Mouse (Mus musculus) myocyte (in vitro differentiated cells): ENCODE measurements around the gene Celf2. TPM values are rescaled to one million over a fixed set of nuclear protein-coding genes. Genes with fewer than 3 reads are reported as not detected.
A peak's percentile ranks its signal among the peaks of the same experiment; 100 is the strongest.

Source experiments
- H3K27me3 ChIP-seq: one replicate; pipeline ENCODE4 v1.6.1; 2011; ENCODE audit not compliant: control insufficient read depth, insufficient read depth, insufficient read length
- H3K36me3 ChIP-seq: one replicate; pipeline ENCODE4 v1.6.1; 2011; ENCODE audit not compliant: control insufficient read depth, insufficient read depth
- H3K4me2 ChIP-seq: one replicate; pipeline ENCODE4 v1.6.1; 2011; ENCODE audit warnings: low read depth, control low read depth
- H3K4me3 ChIP-seq: one replicate; pipeline ENCODE4 v1.5.1; 2011; ENCODE audit warnings: mild to moderate bottlenecking, control low read depth, moderate library complexity
- H3K79me2 ChIP-seq: one replicate; pipeline ENCODE4 v1.6.1; 2011; ENCODE audit not compliant: control insufficient read depth, insufficient read depth
- H3ac ChIP-seq: one replicate; pipeline ENCODE4 v1.6.1; 2011; ENCODE audit not compliant: control insufficient read depth, insufficient read length
- CEBPB ChIP-seq: IDR thresholded peaks from 2 replicates; pipeline ENCODE4 v1.6.1; 2011; ENCODE audit warnings: mild to moderate bottlenecking, moderate library complexity; ENCODE audit not compliant: poor library complexity, insufficient read depth, severe bottlenecking
- E2F4 ChIP-seq: IDR thresholded peaks from one replicate; pipeline ENCODE4 v1.6.1; 2011; ENCODE audit warnings: mild to moderate bottlenecking, control low read depth, moderate library complexity; ENCODE audit not compliant: insufficient read depth
- MAX ChIP-seq: IDR thresholded peaks from one replicate; pipeline ENCODE4 v1.6.1; 2011; ENCODE audit warnings: low read depth, mild to moderate bottlenecking, control low read depth
- MYOD1 ChIP-seq, 3 experiments: IDR thresholded peaks; one replicate each; pipeline ENCODE4 v1.6.1; 2011; ENCODE audit warnings: control low read depth in 2 of 3, low read depth in 2 of 3, mild to moderate bottlenecking in 2 of 3, moderate library complexity in 1 of 3; ENCODE audit not compliant: insufficient read length in 2 of 3, control insufficient read depth in 1 of 3
- MYOG ChIP-seq, 3 experiments: IDR thresholded peaks; one replicate each; pipeline ENCODE4 v1.6.1; 2011; ENCODE audit warnings: control low read depth in 2 of 3, low read depth in 2 of 3, mild to moderate bottlenecking in 2 of 3; ENCODE audit not compliant: insufficient read length in 2 of 3, control insufficient read depth in 1 of 3, insufficient read depth in 1 of 3
- POLR2A ChIP-seq: IDR thresholded peaks from one replicate; pipeline ENCODE4 v1.6.1; 2011; ENCODE audit warnings: low read depth, mild to moderate bottlenecking, control low read depth, moderate library complexity; ENCODE audit not compliant: insufficient read length
- POLR2AphosphoS2 ChIP-seq: IDR thresholded peaks from one replicate; pipeline ENCODE4 v1.6.1; 2011; ENCODE audit warnings: low read depth, control low read depth; ENCODE audit not compliant: insufficient read length
- REST ChIP-seq: IDR thresholded peaks from one replicate; pipeline ENCODE4 v1.6.1; 2011; ENCODE audit warnings: mild to moderate bottlenecking, control low read depth, moderate library complexity; ENCODE audit not compliant: insufficient read depth, insufficient read length
- SRF ChIP-seq: IDR thresholded peaks from one replicate; pipeline ENCODE4 v1.6.1; 2011; ENCODE audit warnings: low read depth; ENCODE audit not compliant: control insufficient read depth, insufficient read length
- TCF12 ChIP-seq: IDR thresholded peaks from one replicate; pipeline ENCODE4 v1.6.1; 2011; ENCODE audit warnings: mild to moderate bottlenecking, control low read depth; ENCODE audit not compliant: poor library complexity, insufficient read depth, severe bottlenecking
- TCF3 ChIP-seq: IDR thresholded peaks from one replicate; pipeline ENCODE4 v1.6.1; 2011; ENCODE audit warnings: low read depth, control low read depth; ENCODE audit not compliant: insufficient read length
- USF1 ChIP-seq: IDR thresholded peaks from one replicate; pipeline ENCODE4 v1.6.1; 2011; ENCODE audit warnings: low read depth, mild to moderate bottlenecking, control low read depth, moderate library complexity
- polyA plus RNA-seq: library from polyadenylated mRNA; unstranded; fragments of >200 nt; fragmentation: generic; extraction: Trizol; gene quantifications from one replicate; pipeline ENCODE4 v1.2.1, GENCODE M21; 2012; ENCODE audit warnings: missing spikeins

Gene Celf2
- polyA plus RNA-seq, 1 experiment: 30.1 TPM

GRCm38 (mm10) chr2:7115801-7116200 is 393.6 kb downstream of the Celf2 start:
- Histone ChIP-seq H3K36me3 (no peaks in the 10 kb centered on the region), H3K79me2 (no peaks in the 10 kb centered on the region), H3K27me3 (no peaks in the 10 kb centered on the region), H3ac (no peak overlapping the region), H3K4me2 (peak overlapping the region; percentile 58), H3K4me3 (no peak overlapping the region)
- TF ChIP-seq TCF3 (no peak), REST (no peak), E2F4 (no peak), TCF12 (no peak), MAX (no peak), MYOD1 (IDR thresholded peaks at IDR 0.05; ENCODE audit: control insufficient read depth in 1 of 3, insufficient read length in 2 of 3, low read depth in 2 of 3) (peak in 1 of 3 experiments; percentile 10)

GRCm38 (mm10) chr2:7115161-7115560 is 394.2 kb downstream of the Celf2 start:
- Histone ChIP-seq H3K4me2 (peak overlapping the region; percentile 58), H3K27me3 (no peaks in the 10 kb centered on the region), H3K4me3 (no peak overlapping the region), H3K79me2 (no peaks in the 10 kb centered on the region), H3K36me3 (no peaks in the 10 kb centered on the region), H3ac (no peak overlapping the region)
- no peak for TF ChIP-seq POLR2A
- TF ChIP-seq TCF3: no peak
- TF ChIP-seq E2F4: no peak
- no peak for TF ChIP-seq REST
- TF ChIP-seq POLR2AphosphoS2: no peak
- TF ChIP-seq TCF12: no peak
- TF ChIP-seq SRF: no peak
- TF ChIP-seq CEBPB: peak; percentile 65; the same call in 1 of the 2 replicates
- peak in 1 of 3 experiments; percentile 23 for TF ChIP-seq MYOG (IDR thresholded peaks at IDR 0.05; ENCODE audit: control insufficient read depth in 1 of 3, insufficient read depth in 1 of 3, insufficient read length in 2 of 3, low read depth in 2 of 3)
- TF ChIP-seq MAX: no peak
- TF ChIP-seq USF1: no peak
- peak in 2 of 3 experiments; percentile 55 to 77 for TF ChIP-seq MYOD1 (IDR thresholded peaks at IDR 0.05; ENCODE audit: control insufficient read depth in 1 of 3, insufficient read length in 2 of 3, low read depth in 2 of 3)

GRCm38 (mm10) chr2:7113738-7114137 is 395.6 kb downstream of the Celf2 start:
- Histone ChIP-seq H3K79me2 (no peaks in the 10 kb centered on the region), H3K4me2 (no peak overlapping the region), H3ac (no peak overlapping the region), H3K27me3 (no peaks in the 10 kb centered on the region), H3K4me3 (no peak overlapping the region), H3K36me3 (no peaks in the 10 kb centered on the region)
- TF ChIP-seq USF1: no peak
- TF ChIP-seq MAX: no peak
- TF ChIP-seq POLR2A: no peak
- no peak for TF ChIP-seq REST
- no peak for TF ChIP-seq CEBPB
- no peak for TF ChIP-seq POLR2AphosphoS2
- TF ChIP-seq E2F4: no peak
- TF ChIP-seq SRF: no peak
- no peak for TF ChIP-seq TCF12
- no peak for TF ChIP-seq MYOG (IDR thresholded peaks at IDR 0.05; ENCODE audit: control insufficient read depth in 1 of 3, insufficient read depth in 1 of 3, insufficient read length in 2 of 3, low read depth in 2 of 3)
- TF ChIP-seq MYOD1 (IDR thresholded peaks at IDR 0.05; ENCODE audit: control insufficient read depth in 1 of 3, insufficient read length in 2 of 3, low read depth in 2 of 3): no peak
- no peak for TF ChIP-seq TCF3

GRCm38 (mm10) chr2:7112156-7112813 is 397.1 kb downstream of the Celf2 start:
- Histone ChIP-seq H3K27me3 (no peaks in the 10 kb centered on the region), H3K79me2 (no peaks in the 10 kb centered on the region), H3K4me2 (no peak overlapping the region), H3K36me3 (no peaks in the 10 kb centered on the region), H3ac (no peak overlapping the region), H3K4me3 (no peak overlapping the region)
- no peak for TF ChIP-seq REST
- TF ChIP-seq SRF: no peak
- TF ChIP-seq E2F4: no peak
- no peak for TF ChIP-seq POLR2AphosphoS2
- no peak for TF ChIP-seq TCF3
- no peak for TF ChIP-seq MYOD1 (IDR thresholded peaks at IDR 0.05; ENCODE audit: control insufficient read depth in 1 of 3, insufficient read length in 2 of 3, low read depth in 2 of 3)
- TF ChIP-seq MYOG (IDR thresholded peaks at IDR 0.05; ENCODE audit: control insufficient read depth in 1 of 3, insufficient read depth in 1 of 3, insufficient read length in 2 of 3, low read depth in 2 of 3): no peak
- TF ChIP-seq MAX: no peak
- TF ChIP-seq TCF12: no peak
- TF ChIP-seq CEBPB: no peak
